Mouse (Mus musculus): ENCODE results near the gene Acoxl. TPM values are rescaled to one million over a fixed set of nuclear protein-coding genes. Genes with fewer than 3 reads are reported as not detected.

The Acoxl gene
- polyA plus RNA-seq, 1 experiment from 2014 or later, result 0.29 TPM

GRCm38 (mm10) chr2:128057872-128058271 is 219.2 kb downstream of the Acoxl start:
- ATAC-seq (ENCODE audit: low read depth), result no peak

DNA sequence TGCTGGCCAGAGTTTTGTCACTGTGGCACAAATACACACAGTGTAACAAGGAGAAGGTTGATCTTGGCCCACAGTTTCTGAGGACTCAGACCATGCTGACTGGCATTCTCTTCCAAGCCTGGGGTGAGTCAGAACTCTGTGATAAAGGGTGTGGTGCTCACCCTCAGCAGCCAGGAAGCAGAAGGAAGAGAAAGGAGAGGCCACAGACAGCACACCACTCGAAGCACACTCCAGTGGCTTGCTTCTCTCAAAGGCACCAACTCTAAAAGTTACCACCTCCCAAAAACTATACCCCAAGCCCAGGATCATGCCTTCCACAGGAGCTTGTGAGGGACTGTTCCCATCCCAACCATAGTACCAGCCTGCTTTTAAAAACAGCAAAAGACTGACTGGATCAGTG is 220.0 kb downstream of the Acoxl start:
- no peaks in the 10 kb centered on the region for H3K27me3 ChIP-seq (ENCODE audit: control insufficient read depth, insufficient read depth, low read length)
- H3K27ac ChIP-seq (ENCODE audit: low read depth, low read length), result no peak overlapping the region
- 84% methylated on average over 1 of the region's 1 CpGs for WGBS
- H3K4me2 ChIP-seq (ENCODE audit: low read depth, low read length), result no peak overlapping the region
- H3K9me3 ChIP-seq (ENCODE audit: control insufficient read depth, low read length), result no peaks in the 10 kb centered on the region
- no peaks in the 10 kb centered on the region for H3K36me3 ChIP-seq (ENCODE audit: control insufficient read depth, insufficient read depth, low read length)
- H3K4me3 ChIP-seq (ENCODE audit: low read depth, low read length), result no peak overlapping the region
- ATAC-seq (ENCODE audit: low read depth), result no peak
- no peak overlapping the region for H3K9ac ChIP-seq (replicated peaks; ENCODE audit: low read depth, low read length)
- H3K4me1 ChIP-seq (ENCODE audit: control insufficient read depth, insufficient read depth, low read length), result no peaks in the 10 kb centered on the region

More at GRCm38 (mm10) chr2:128057872-128058271, 219.2 kb downstream of the Acoxl start:
- Histone ChIP-seq H3K4me2 (ENCODE audit: low read depth, low read length) (no peak overlapping the region), H3K27me3 (ENCODE audit: control insufficient read depth, insufficient read depth, low read length) (no peaks in the 10 kb centered on the region), H3K27ac (ENCODE audit: low read depth, low read length) (no peak overlapping the region), H3K4me3 (ENCODE audit: low read depth, low read length) (no peak overlapping the region), H3K36me3 (ENCODE audit: control insufficient read depth, insufficient read depth, low read length) (no peaks in the 10 kb centered on the region), H3K9ac (replicated peaks; ENCODE audit: low read depth, low read length) (no peak overlapping the region), H3K9me3 (ENCODE audit: control insufficient read depth, low read length) (no peaks in the 10 kb centered on the region), H3K4me1 (ENCODE audit: control insufficient read depth, insufficient read depth, low read length) (no peaks in the 10 kb centered on the region)
- WGBS, result 94% methylated on average over 5 of the region's 5 CpGs

- no peak for ATAC-seq (ENCODE audit: low read depth)
- Histone ChIP-seq H3K36me3 (ENCODE audit: control insufficient read depth, insufficient read depth, low read length) (no peaks in the 10 kb centered on the region), H3K4me3 (ENCODE audit: low read depth, low read length) (no peak overlapping the region), H3K4me2 (ENCODE audit: low read depth, low read length) (no peak overlapping the region), H3K27me3 (ENCODE audit: control insufficient read depth, insufficient read depth, low read length) (no peaks in the 10 kb centered on the region), H3K4me1 (ENCODE audit: control insufficient read depth, insufficient read depth, low read length) (no peaks in the 10 kb centered on the region), H3K9me3 (ENCODE audit: control insufficient read depth, low read length) (no peaks in the 10 kb centered on the region), H3K9ac (replicated peaks; ENCODE audit: low read depth, low read length) (no peak overlapping the region), H3K27ac (ENCODE audit: low read depth, low read length) (no peak overlapping the region)
- WGBS, result 85% methylated on average over 6 of the region's 6 CpGs
Observed at GRCm38 (mm10) chr2:128060213-128060612, 221.5 kb downstream of the Acoxl start.

GRCm38 (mm10) chr2:128060680-128061287 is 222.1 kb downstream of the Acoxl start:
- no peaks in the 10 kb centered on the region for H3K36me3 ChIP-seq (ENCODE audit: control insufficient read depth, insufficient read depth, low read length)
- no peak overlapping the region for H3K9ac ChIP-seq (replicated peaks; ENCODE audit: low read depth, low read length)
- H3K27ac ChIP-seq (ENCODE audit: low read depth, low read length), result no peak overlapping the region
- no peaks in the 10 kb centered on the region for H3K9me3 ChIP-seq (ENCODE audit: control insufficient read depth, low read length)
- H3K4me1 ChIP-seq (ENCODE audit: control insufficient read depth, insufficient read depth, low read length), result no peaks in the 10 kb centered on the region
- H3K4me3 ChIP-seq (ENCODE audit: low read depth, low read length), result no peak overlapping the region
- H3K4me2 ChIP-seq (ENCODE audit: low read depth, low read length), result no peak overlapping the region
- 55% methylated on average over 6 of the region's 6 CpGs for WGBS
- H3K27me3 ChIP-seq (ENCODE audit: control insufficient read depth, insufficient read depth, low read length), result no peaks in the 10 kb centered on the region
- no peak for ATAC-seq (ENCODE audit: low read depth)

- Histone ChIP-seq H3K9ac (replicated peaks; ENCODE audit: low read depth, low read length) (no peak overlapping the region), H3K4me1 (ENCODE audit: control insufficient read depth, insufficient read depth, low read length) (no peaks in the 10 kb centered on the region), H3K9me3 (ENCODE audit: control insufficient read depth, low read length) (no peaks in the 10 kb centered on the region), H3K36me3 (ENCODE audit: control insufficient read depth, insufficient read depth, low read length) (no peaks in the 10 kb centered on the region), H3K27ac (ENCODE audit: low read depth, low read length) (no peak overlapping the region), H3K4me2 (ENCODE audit: low read depth, low read length) (no peak overlapping the region), H3K27me3 (ENCODE audit: control insufficient read depth, insufficient read depth, low read length) (no peaks in the 10 kb centered on the region), H3K4me3 (ENCODE audit: low read depth, low read length) (no peak overlapping the region)
- ATAC-seq (ENCODE audit: low read depth), result no peak
- WGBS, result 81% methylated on average over 7 of the region's 7 CpGs
Observed at GRCm38 (mm10) chr2:128061491-128061890, 222.8 kb downstream of the Acoxl start.

DNA sequence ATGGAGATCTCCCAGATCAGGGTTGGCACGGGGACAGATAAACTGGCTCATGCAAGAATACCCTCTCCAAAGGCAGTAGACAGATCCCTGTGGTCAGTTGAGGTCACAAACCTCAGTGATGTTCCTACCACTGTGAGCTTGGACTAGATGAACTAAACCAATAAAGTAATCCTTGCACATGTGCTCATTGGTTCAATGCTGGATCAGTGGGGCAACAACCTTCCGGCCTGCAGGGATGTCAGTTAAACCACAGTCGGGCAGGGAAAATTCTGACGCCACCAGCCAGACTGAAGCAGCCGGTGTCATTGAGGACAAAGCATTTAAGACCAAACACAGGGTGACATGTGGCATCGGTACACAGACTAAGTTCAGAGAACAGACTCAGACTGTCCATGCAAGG is 224.1 kb downstream of the Acoxl start:
- ATAC-seq (ENCODE audit: low read depth), result no peak
- Histone ChIP-seq H3K36me3 (ENCODE audit: control insufficient read depth, insufficient read depth, low read length) (no peaks in the 10 kb centered on the region), H3K9me3 (ENCODE audit: control insufficient read depth, low read length) (no peaks in the 10 kb centered on the region), H3K4me2 (ENCODE audit: low read depth, low read length) (no peak overlapping the region), H3K4me1 (ENCODE audit: control insufficient read depth, insufficient read depth, low read length) (no peaks in the 10 kb centered on the region), H3K27ac (ENCODE audit: low read depth, low read length) (no peak overlapping the region), H3K9ac (replicated peaks; ENCODE audit: low read depth, low read length) (no peak overlapping the region), H3K4me3 (ENCODE audit: low read depth, low read length) (no peak overlapping the region), H3K27me3 (ENCODE audit: control insufficient read depth, insufficient read depth, low read length) (no peaks in the 10 kb centered on the region)
- WGBS, result 90% methylated on average over 6 of the region's 6 CpGs

DNA sequence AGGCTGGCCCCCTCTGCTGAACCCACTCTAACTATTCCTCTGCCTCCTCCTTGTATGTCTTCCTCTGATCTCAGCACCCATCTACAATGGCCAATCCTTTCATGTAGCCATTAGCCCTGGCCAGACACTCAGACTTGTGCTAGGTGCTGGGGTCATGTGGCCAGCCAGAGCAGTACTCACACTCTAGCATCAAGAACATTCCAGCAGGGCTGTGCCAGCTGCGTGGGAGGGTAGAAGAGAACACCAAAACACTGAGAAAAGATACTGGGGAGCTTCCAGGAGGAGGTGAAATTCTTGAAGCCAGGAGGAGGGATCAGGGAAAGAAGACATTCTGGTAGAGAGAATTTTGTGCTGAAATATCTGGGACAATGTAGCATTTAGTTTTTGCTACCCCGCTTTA is 226.3 kb downstream of the Acoxl start:
- Histone ChIP-seq H3K9ac (replicated peaks; ENCODE audit: low read depth, low read length) (no peak overlapping the region), H3K27ac (ENCODE audit: low read depth, low read length) (no peak overlapping the region), H3K27me3 (ENCODE audit: control insufficient read depth, insufficient read depth, low read length) (no peaks in the 10 kb centered on the region), H3K4me1 (ENCODE audit: control insufficient read depth, insufficient read depth, low read length) (no peaks in the 10 kb centered on the region), H3K36me3 (ENCODE audit: control insufficient read depth, insufficient read depth, low read length) (no peaks in the 10 kb centered on the region), H3K4me2 (ENCODE audit: low read depth, low read length) (no peak overlapping the region), H3K9me3 (ENCODE audit: control insufficient read depth, low read length) (no peaks in the 10 kb centered on the region), H3K4me3 (ENCODE audit: low read depth, low read length) (no peak overlapping the region)
- no peak for ATAC-seq (ENCODE audit: low read depth)
- 96% methylated on average over 2 of the region's 2 CpGs for WGBS

GRCm38 (mm10) chr2:128065576-128065975 is 226.9 kb downstream of the Acoxl start:
- H3K9ac ChIP-seq (replicated peaks; ENCODE audit: low read depth, low read length), result no peak overlapping the region
- no peak overlapping the region for H3K27ac ChIP-seq (ENCODE audit: low read depth, low read length)
- H3K4me3 ChIP-seq (ENCODE audit: low read depth, low read length), result no peak overlapping the region
- WGBS, result 86% methylated on average over 2 of the region's 2 CpGs
- H3K4me1 ChIP-seq (ENCODE audit: control insufficient read depth, insufficient read depth, low read length), result no peaks in the 10 kb centered on the region
- no peak overlapping the region for H3K4me2 ChIP-seq (ENCODE audit: low read depth, low read length)
- no peaks in the 10 kb centered on the region for H3K36me3 ChIP-seq (ENCODE audit: control insufficient read depth, insufficient read depth, low read length)
- ATAC-seq (ENCODE audit: low read depth), result no peak
- no peaks in the 10 kb centered on the region for H3K9me3 ChIP-seq (ENCODE audit: control insufficient read depth, low read length)
- no peaks in the 10 kb centered on the region for H3K27me3 ChIP-seq (ENCODE audit: control insufficient read depth, insufficient read depth, low read length)

GRCm38 (mm10) chr2:128067162-128067561 is 228.5 kb downstream of the Acoxl start:
- no peaks in the 10 kb centered on the region for H3K9me3 ChIP-seq (ENCODE audit: control insufficient read depth, low read length)
- H3K4me3 ChIP-seq (ENCODE audit: low read depth, low read length), result no peak overlapping the region
- 64% methylated on average over 3 of the region's 3 CpGs for WGBS
- no peak overlapping the region for H3K9ac ChIP-seq (replicated peaks; ENCODE audit: low read depth, low read length)
- no peaks in the 10 kb centered on the region for H3K27me3 ChIP-seq (ENCODE audit: control insufficient read depth, insufficient read depth, low read length)
- H3K4me1 ChIP-seq (ENCODE audit: control insufficient read depth, insufficient read depth, low read length), result no peaks in the 10 kb centered on the region
- ATAC-seq (ENCODE audit: low read depth), result no peak
- no peaks in the 10 kb centered on the region for H3K36me3 ChIP-seq (ENCODE audit: control insufficient read depth, insufficient read depth, low read length)
- H3K27ac ChIP-seq (ENCODE audit: low read depth, low read length), result no peak overlapping the region
- no peak overlapping the region for H3K4me2 ChIP-seq (ENCODE audit: low read depth, low read length)
